Mouse (Mus musculus) thymus, postnatal 4 days (tissue): ENCODE data around the gene Rufy3.

Experiments used
- DNase-seq: peaks from one replicate; pipeline ENCODE4 v3.0.0; 2021

The Rufy3 gene

GRCm38 (mm10) chr5:88687996-88688406, 123.2 kb downstream of the Rufy3 start:
- DNase-seq, result no peak

GRCm38 (mm10) chr5:88688583-88689187, 123.8 kb downstream of the Rufy3 start:
- DNase-seq, result no peak

GRCm38 (mm10) chr5:88689279-88689938, 124.6 kb downstream of the Rufy3 start:
- no peak for DNase-seq

- no peak for DNase-seq
Measured at GRCm38 (mm10) chr5:88690681-88691505, 126.1 kb downstream of the Rufy3 start.

GRCm38 (mm10) chr5:88691506-88692095, 126.8 kb downstream of the Rufy3 start:
- no peak for DNase-seq

GRCm38 (mm10) chr5:88692586-88692985, 127.7 kb downstream of the Rufy3 start:
- no peak for DNase-seq

GRCm38 (mm10) chr5:88693057-88693456, 128.2 kb downstream of the Rufy3 start:
- no peak for DNase-seq

- no peak for DNase-seq
Measured at GRCm38 (mm10) chr5:88697291-88697690, 132.5 kb downstream of the Rufy3 start.

- DNase-seq, result no peak
Measured at GRCm38 (mm10) chr5:88699251-88699913, 134.5 kb downstream of the Rufy3 start.
